Mouse (Mus musculus): ENCODE results near the gene Slc39a8.

The Slc39a8 gene

DNA sequence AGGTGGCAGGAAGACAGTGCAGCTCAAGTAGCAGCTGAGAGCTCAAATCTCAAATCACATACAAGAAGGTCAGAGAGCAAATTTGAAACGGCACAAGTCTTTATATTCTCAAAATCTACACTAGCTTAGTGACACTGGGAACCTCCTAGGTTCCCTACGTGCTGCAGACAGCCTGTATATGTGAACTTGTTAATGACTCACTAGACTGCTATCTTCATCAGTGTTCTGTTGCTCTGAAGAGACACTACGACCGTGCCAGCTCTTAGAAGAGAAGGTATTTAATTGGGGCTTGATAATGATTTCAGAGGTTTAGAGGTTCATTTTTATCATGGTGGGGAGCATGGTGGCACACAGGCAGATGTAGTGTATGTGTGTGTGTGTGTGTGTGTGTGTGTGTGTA lies 94.2 kb downstream of the Slc39a8 start:
- DNase-seq = no peak

DNA sequence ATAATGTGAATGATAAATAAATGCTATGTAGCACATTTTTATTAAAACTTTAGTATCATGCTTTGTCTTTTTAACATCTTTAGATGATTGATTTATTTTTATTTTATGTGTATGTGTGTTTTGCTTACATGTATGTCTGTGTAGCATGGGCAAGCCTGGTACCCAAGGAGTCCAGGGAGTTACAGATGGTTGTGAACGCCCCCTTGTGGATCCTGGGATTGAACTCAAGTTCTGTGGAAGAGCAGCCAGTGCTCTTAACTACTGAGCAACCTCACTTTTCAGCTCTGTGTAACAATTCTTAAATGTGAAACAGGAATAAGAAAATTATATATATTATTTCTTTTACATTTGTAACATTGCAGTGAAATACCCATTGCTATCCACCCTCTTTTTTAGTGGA lies 101.7 kb downstream of the Slc39a8 start:
- no peak for DNase-seq

DNA sequence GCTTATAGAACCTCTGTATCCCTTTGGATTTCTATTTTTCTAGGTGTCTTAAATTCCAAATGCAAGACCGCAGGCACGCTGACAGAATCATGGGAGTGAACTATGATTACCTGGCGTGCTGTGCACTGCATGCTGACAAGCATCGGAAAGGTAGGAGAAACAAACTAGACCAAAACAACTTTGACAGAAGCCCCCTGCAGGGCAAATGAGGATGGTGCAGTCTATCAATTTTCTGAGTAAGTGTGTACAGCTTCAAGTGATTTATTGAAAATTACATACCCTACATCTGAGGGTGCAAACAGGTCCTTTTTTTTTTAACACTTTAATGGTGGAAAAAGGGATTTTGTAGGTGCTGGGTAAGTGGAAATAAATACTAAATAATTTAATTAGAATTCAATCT lies 103.1 kb downstream of the Slc39a8 start:
- DNase-seq = no peak

DNA sequence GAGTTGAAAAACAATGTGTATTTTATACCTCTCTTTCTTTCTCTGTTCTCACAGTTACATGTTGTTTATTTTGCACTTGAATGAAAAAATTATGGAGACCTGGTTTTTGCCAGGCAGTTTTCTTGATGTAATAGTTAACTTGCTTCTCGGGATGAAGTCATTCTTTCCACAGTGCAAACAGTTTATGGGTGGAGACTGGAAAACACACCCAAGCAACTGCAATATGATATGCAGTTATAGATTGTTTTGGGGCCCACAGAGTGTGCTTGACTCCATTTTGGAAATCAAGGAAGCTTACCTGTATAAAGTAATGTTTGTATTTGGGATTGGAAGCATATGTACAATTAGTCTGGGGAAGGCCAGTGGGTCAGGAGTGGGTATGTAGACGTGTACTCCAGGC lies 112.4 kb downstream of the Slc39a8 start:
- DNase-seq = no peak

Measured in thymus, adult 18-20 months (tissue).